Mouse (Mus musculus): ENCODE results near the gene Chek2. TPM values are rescaled to one million over a fixed set of nuclear protein-coding genes. Genes with fewer than 3 reads are reported as not detected.

Gene Chek2
- polyA plus RNA-seq, 1 experiment from 2014 or later, result 18.4 TPM

DNA sequence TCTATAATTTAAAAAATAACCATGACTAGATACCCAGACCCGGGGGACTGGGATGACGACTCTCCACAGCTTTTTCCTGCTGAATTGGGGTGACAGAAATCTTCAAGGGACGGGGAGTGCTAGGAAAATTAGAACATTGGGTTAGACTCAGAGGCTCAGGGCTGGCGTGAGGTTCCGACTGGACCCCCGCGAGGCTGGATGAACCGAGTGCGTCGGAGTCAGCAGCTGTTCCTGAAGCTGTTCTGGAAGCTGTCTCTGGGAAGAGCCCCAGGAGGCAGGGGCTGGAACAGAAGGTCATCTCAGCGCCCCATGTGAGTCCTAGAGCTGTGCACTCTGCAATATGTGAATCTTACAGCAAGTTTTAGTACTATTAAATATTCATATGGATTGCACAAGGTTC lies 75.1 kb downstream of the Chek2 start:
- Histone ChIP-seq H3K27ac (no peak overlapping the region), H3K4me2 (replicated peaks) (no peak overlapping the region), H3K9ac (no peak overlapping the region), H3K36me3 (no peaks in the 10 kb centered on the region), H3K27me3 (replicated peaks) (no peaks in the 10 kb centered on the region), H3K4me1 (no peaks in the 10 kb centered on the region), H3K4me3 (no peak overlapping the region), H3K9me3 (no peaks in the 10 kb centered on the region)
- ATAC-seq (ENCODE audit: low FRiP score, low read depth), result no peak
- 85% methylated on average over 11 of the region's 11 CpGs for WGBS

DNA sequence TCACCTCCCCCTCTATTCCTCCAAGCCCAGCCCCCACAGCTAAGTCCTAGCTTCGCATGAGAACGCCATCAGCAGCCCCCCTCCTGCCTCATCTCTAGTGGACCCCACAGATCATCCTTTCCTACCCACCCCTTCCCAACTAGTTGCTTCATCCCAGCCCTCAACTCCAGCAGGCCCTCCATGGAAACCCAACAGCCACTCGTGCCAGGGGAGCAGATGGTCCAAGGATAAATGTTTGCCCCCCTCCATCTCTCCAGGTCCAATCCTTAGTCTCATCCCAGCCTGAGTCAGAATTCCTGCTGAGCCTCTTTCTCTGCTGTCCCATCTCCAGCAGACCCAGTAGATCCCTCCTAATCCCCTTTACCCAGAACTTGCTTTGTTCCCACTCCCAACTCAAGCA lies 76.5 kb downstream of the Chek2 start:
- WGBS, result 85% methylated on average over 3 of the region's 3 CpGs
- Histone ChIP-seq H3K27me3 (replicated peaks) (no peaks in the 10 kb centered on the region), H3K4me1 (no peaks in the 10 kb centered on the region), H3K27ac (no peak overlapping the region), H3K4me3 (no peak overlapping the region), H3K9ac (no peak overlapping the region), H3K36me3 (no peaks in the 10 kb centered on the region), H3K9me3 (no peaks in the 10 kb centered on the region), H3K4me2 (replicated peaks) (no peak overlapping the region)
- no peak for ATAC-seq (ENCODE audit: low FRiP score, low read depth)

DNA sequence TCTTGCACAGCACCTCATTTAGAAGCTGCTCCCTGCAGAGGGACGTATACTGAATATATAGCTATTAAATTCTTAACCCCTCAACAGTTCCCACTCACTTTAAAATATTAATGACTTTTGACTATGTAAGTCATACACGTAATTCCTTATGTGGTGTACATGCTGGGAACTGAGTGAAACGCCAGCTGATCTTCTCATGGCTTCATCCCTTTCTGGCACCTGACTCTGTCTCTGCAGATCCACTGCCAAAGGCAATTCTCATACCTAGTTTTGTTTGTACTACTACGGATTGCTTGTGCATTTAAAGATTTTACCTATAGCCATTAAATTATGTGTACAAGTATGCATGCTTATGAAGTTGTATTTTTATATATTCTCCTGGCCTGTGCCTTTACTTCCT lies 79.8 kb downstream of the Chek2 start:
- WGBS, result 83% methylated on average over 4 of the region's 4 CpGs
- ATAC-seq (ENCODE audit: low FRiP score, low read depth), result no peak
- H3K27me3 ChIP-seq (replicated peaks), result no peaks in the 10 kb centered on the region

DNA sequence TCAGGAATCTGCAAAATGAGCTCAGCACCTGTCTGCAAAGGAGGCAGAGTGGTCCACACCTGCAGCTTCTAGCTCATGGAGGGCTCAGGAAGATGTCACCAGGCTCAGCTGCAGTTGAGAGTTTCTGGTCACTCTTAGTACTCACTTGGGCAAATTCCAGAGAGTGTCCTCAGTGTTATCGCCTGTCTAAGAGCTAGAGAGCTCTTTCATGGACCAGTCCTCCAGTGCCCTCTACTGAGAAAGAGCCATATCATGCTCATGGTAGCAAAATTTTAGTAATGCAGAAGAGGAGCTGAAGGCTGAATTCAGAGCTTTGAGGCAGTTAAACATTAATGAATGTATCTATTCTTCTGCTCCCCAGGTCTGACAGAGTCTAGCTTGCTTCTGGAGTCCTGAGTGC lies 83.6 kb downstream of the Chek2 start:
- ATAC-seq (ENCODE audit: low FRiP score, low read depth), result no peak
- Histone ChIP-seq H3K4me2 (replicated peaks) (no peak overlapping the region), H3K9ac (no peak overlapping the region), H3K9me3 (no peaks in the 10 kb centered on the region), H3K36me3 (no peaks in the 10 kb centered on the region), H3K27ac (no peak overlapping the region), H3K27me3 (replicated peaks) (no peaks in the 10 kb centered on the region), H3K4me3 (no peak overlapping the region), H3K4me1 (no peaks in the 10 kb centered on the region)
- WGBS, result 44% methylated on average over 1 of the region's 1 CpGs

More for the DNA sequence above, 79.8 kb downstream of the Chek2 start:
- Histone ChIP-seq H3K4me1 (no peaks in the 10 kb centered on the region), H3K9me3 (no peaks in the 10 kb centered on the region), H3K9ac (no peak overlapping the region), H3K36me3 (no peaks in the 10 kb centered on the region), H3K27ac (no peak overlapping the region), H3K4me3 (no peak overlapping the region), H3K4me2 (replicated peaks) (no peak overlapping the region)

Other genes starting within 250 kb of the Chek2 start
- 49.2 and 50.4 TPM in 2 replicates for gene Noc4l, start 186.6 kb upstream of the Chek2 start, polyA plus RNA-seq (2016; fragmentation: Nextera tagmentation; extraction: Ambion mirVana)
- 32.1 and 33.9 TPM in 2 replicates for gene Ddx51, start 186.5 kb upstream of the Chek2 start, polyA plus RNA-seq (2016; fragmentation: Nextera tagmentation; extraction: Ambion mirVana)
- 53.1 and 57.2 TPM in 2 replicates for gene Ep400, start 69.3 kb upstream of the Chek2 start, polyA plus RNA-seq (2016; fragmentation: Nextera tagmentation; extraction: Ambion mirVana)
- 25.0 and 26.5 TPM in 2 replicates for gene Pus1, start 59.3 kb upstream of the Chek2 start, polyA plus RNA-seq (2016; fragmentation: Nextera tagmentation; extraction: Ambion mirVana)
- 36.2 and 37.2 TPM in 2 replicates for gene Ulk1, start 29.9 kb upstream of the Chek2 start, polyA plus RNA-seq (2016; fragmentation: Nextera tagmentation; extraction: Ambion mirVana)
- gene Hscb, start 202 bp upstream of the Chek2 start, polyA plus RNA-seq (2016; fragmentation: Nextera tagmentation; extraction: Ambion mirVana), result 17.0 and 20.4 TPM in 2 replicates
- gene Ttc28, start 39.8 kb downstream of the Chek2 start, polyA plus RNA-seq (2016; fragmentation: Nextera tagmentation; extraction: Ambion mirVana), result 21.8 and 25.6 TPM in 2 replicates